Mouse (Mus musculus): Measurements from ENCODE around the gene Sec14l3.
"Not testable (repeated sequence)": the region's sequence is repeated elsewhere in the genome, so short reads cannot be mapped to it uniquely, and the experiment has no call there.

Gene Sec14l3

GRCm38 (mm10) chr11:4064627-4065122 is at the start of gene Sec14l3:
Gene Sec14l3 (plus strand): TSS chr11:4064841.
- no peak for DNase-seq

- not testable (repeated sequence) for DNase-seq
These were observed 48.8 kb upstream of the Sec14l3 start for GRCm38 (mm10) chr11:4015796-4016195.

DNA sequence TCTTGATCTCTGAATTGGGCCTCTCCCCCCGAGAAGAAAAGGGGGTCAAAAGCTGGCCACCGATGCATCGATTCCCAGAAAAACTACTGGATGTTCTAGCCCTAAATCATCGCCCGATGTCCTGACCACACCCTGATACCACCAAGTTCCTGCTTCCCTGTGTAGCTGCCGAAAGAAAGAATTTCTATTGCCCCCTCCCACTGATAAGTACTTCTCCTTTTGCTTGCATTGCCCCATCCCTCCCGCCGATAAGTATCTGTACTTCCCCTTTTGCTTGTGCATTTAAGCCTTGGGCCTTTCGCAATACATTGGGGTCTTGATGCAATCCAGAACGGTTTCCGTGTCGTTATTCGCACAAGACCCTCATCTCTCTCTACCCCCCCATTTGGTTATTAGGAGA is 42.5 kb upstream of the Sec14l3 start:
- DNase-seq, result not testable (repeated sequence)

DNA sequence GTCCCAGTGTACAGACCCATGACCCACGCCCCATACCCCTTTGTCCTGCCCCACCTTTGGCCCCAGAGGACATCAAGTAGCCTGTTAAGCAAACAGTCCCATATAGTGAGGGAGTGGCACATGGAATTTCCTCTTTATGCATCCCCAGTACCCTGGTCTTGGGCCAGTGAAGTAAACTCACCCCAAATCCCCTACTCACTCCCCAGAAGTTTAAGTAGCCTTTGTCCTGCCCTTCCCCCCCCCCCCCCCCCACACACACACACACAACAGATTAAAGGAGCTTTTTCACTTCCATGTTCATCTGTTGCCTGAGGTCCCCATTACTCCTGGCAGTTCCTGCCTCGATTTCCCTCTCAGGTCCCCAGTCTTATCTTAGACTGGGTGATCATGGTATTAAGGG is 41.3 kb upstream of the Sec14l3 start:
- no peak for DNase-seq

DNA sequence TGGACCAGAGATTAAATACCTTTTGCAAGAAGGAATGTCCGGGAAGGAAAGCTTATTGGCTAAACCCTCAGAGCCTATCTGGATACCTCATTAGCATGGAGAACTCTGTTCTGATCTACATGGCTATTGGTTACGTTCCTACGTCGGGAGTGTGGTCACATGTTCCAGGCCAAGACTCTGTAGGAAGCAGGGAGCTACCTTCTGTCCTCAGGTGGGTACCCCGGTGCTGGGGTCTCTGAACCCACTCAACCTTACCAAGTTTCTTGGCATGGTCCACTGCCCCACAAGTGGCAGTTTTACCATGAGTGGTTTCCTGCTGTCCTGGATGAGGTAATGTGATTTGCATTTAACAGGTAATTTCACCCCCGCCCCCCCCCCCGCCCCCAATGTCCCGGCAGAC is 37.6 kb upstream of the Sec14l3 start:
- DNase-seq, result no peak

DNA sequence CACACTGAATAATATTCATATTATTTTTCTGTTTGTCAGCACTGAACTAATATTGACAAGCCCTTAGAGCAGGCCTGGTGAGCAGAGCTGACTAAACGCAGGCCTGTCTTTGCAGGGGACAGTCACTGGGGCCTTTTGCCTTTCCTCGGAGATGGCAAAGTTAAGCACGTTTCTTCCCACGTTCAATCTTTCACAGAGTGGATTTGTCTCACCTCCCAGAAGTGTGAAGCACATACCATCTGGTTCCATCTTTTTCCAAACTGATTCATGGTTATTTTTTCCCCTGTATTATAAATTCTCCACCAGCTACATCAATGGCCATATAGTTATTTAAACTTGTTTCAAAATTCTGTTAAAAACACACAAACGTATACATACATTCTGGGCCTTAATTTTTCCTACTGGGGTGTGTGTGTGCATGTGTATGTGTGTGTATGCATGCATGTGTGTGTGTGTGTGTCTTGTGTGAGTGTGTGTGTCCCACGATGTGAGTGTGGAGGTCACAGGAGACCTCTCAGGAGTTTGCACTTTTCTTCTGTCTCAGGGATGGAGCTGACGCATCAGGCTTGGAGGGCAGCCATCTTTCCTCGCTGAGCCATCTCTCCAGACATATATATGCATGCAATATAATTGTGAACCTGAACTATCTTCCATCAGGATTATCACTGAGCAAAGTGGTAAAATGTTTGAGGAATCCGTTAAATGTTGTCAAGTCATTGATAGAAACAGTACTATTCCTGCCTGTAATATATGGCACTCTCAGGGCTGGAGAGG is 36.9 kb upstream of the Sec14l3 start:
- no peak for DNase-seq

- no peak for DNase-seq
These were observed 35.3 kb upstream of the Sec14l3 start for GRCm38 (mm10) chr11:4029343-4029742.

DNA sequence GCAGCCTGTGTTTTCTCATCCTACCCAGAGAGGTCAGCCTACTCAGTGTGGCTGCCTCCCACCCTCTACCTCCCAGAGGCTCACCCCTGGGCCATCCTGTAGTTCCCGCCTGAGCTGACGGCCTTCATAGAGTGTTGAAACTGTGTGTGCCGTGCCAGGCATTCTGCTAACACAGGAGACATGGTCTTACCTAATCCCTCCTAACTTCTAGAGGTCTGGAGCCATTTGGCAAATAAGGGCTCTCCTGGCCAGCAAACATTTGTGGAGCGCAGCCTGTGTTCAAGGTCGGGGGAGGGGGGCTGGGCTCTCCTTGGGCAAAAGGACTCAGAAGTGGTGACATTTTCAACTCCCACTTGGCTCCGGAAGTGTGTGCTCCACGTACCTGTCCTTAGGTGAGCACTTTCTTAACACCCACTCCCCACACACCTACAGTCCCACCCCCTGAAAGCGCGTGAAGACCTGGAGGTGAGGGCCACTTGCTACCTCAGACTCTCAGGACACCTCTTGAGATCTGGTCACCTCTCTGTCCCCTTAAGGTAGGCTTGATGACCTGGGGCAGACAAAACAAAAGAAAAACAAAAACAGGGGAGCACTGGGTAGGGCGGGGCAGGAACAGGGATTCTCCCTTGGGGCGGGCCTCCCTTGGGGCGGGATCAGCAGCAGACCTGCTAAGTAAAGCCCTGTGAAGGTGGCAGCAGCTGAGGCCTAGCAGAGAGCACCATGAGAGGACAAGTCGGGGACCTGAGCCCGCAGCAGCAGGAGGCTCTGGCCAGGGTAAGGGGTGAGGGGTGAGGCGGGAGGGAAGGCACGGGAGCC is 33.3 kb upstream of the Sec14l3 start, which contains the start of gene Sec14l4:
TSS of gene Sec14l4 (plus strand) at position 337 of the 816 bp plus-strand sequence.
- DNase-seq, result no peak

GRCm38 (mm10) chr11:4031961-4032360 is 32.7 kb upstream of the Sec14l3 start:
- DNase-seq, result no peak

DNA sequence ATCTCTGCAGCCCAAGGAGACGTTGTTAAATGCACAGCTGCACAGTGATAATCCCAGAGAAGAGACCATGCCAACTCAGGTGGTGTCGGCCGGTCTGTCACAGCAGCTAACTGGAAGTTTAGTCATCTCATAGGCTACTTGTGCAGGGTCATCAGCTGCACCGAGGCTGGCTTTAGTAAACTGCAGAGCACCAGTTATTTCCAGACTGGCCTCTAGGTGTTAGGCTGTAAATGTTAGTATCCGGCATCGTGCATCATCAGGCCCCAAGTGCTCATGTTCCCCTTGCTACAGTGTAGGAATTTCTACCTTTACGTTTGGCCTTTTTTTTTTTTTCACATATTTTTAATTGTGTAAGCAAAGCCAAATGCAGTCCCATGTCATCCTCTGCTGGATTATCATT is 31.2 kb upstream of the Sec14l3 start:
- no peak for DNase-seq

GRCm38 (mm10) chr11:4034169-4034568 is 30.5 kb upstream of the Sec14l3 start:
- no peak for DNase-seq

- DNase-seq, result peak; percentile 12
These were observed 29.3 kb upstream of the Sec14l3 start for GRCm38 (mm10) chr11:4035116-4035892.

DNA sequence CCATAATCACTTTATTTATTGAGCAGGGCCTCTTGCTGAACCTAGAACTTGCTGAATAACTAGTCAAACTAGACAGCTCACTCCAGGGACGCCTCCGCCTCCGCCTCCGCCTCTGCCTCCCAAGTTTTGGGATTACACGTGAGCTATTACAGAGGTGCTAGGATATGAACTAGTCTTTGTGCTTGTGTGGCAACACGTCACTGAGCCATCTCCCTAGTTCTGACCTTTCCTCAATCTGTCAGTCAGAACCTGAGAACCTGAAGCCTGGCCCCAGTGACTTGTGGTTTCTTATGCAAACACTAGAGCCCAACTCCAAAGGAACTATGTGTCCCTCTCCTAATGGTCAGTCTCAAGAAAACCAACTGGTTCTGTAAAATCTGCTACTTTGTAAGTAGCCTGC is 28.7 kb upstream of the Sec14l3 start:
- no peak for DNase-seq

GRCm38 (mm10) chr11:4036365-4037084 is 28.1 kb upstream of the Sec14l3 start:
- DNase-seq, result no peak

GRCm38 (mm10) chr11:4039951-4040350 is 24.7 kb upstream of the Sec14l3 start:
- no peak for DNase-seq

GRCm38 (mm10) chr11:4041123-4041625 is 23.5 kb upstream of the Sec14l3 start:
- DNase-seq, result no peak

- no peak for DNase-seq
These were observed 21.6 kb upstream of the Sec14l3 start for GRCm38 (mm10) chr11:4043081-4043480.

DNA sequence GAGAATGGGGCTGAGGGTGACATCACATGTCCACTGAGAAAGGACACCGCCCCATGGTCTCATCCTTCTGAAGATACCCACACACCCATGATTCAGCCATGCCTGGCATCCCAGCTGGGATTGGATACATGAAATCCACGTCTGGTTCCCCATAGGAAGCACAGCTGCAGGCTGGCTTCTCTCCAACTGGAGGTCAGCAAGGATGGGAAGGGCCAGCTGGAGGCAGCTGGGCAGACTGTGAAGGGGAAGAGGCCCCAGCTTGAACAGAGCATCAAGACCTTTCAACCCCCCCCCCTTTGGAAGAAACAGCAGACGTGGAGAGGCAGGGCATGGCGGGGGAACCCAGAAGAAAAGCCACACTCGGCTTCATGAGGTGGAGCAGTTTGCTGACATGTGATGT is 18.1 kb upstream of the Sec14l3 start:
- peak; percentile 22 for DNase-seq

GRCm38 (mm10) chr11:4047766-4048165 is 16.9 kb upstream of the Sec14l3 start:
- DNase-seq, result no peak

GRCm38 (mm10) chr11:4048438-4048837 is 16.2 kb upstream of the Sec14l3 start:
- DNase-seq, result no peak

GRCm38 (mm10) chr11:4053586-4053985 is 11.1 kb upstream of the Sec14l3 start:
- peak; percentile 81 for DNase-seq
